Mouse (Mus musculus): ENCODE results near the gene Ak2. TPM values are rescaled to one million over a fixed set of nuclear protein-coding genes. Genes with fewer than 3 reads are reported as not detected.
A peak's percentile ranks its signal among the peaks of the same experiment; 100 is the strongest.

Gene Ak2
- total RNA-seq, 2 experiments from 2014 or later: 26.1 to 28.8 TPM

DNA sequence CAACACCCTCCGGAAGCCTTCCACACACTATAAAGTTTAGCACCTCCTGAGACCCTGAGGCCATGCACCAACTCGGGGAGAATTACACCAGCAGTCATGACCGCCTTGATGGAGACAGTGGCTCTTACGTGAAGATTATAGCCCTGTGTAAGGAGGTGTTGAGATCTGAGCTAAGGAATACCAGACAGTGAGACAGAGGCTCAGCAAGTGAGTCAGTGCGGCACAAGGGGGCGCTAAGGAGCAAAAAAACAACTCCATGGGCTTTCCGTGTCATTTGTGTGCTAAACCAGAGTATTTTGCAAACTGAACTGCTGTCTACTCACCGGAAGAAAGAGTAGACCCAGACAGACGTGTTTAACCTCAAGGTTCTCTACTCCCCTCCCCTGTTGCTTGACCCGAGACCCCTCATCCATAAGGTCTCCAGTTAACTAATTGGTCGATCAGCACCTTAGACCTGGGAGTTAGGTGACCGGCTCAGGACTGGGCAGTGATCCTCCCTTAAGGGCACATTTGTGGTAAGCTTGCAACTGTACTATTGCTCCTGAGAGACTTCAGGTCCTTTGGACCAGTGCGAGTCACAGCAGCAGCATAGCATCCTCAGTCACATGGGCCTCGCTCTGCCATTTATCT lies 20.6 kb upstream of the Ak2 start:
- DNase-seq (ENCODE audit: low spot score in 2 of 2): peak in 1 of 2 experiments; percentile 73

DNA sequence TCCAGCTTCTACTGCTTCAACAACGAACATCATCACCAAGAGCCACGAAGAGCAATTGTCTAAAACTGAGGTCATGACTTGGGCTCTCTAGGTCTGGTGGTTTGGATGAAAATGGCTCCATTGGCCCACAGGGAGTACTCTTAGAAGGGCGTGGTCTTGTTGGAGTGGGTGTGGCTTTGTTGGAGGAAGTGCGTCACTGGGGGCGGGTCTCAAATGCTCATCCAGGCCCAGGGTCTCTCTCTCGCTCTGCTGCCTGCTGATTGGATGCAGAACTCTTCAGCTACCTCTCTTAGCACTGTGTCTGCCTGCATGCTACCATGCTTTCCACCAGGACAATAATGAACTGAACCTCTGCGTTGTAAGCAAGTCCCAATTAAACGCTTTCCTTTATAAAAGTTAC lies 17.1 kb upstream of the Ak2 start:
- no peak for DNase-seq (ENCODE audit: low spot score in 2 of 2)

DNA sequence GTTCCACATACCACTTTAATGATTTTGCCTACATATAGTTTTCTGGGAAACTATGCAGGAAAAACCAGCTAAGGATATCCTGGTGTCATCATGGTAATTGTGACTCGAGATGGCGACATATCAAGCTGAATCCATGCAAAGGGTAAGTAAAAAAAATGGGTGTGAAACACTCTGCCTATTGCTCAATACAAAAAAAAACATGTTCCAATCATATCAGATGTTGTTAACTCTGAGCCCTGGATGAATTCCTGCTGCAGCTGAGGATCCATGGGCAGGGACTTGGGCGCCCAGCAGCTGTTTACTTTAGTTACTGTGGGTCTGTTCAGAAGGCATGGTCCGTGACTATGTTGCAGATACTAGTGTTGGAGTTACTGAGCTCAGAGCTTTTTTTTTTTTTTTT lies 15.2 kb upstream of the Ak2 start:
- no peak for DNase-seq (ENCODE audit: low spot score in 2 of 2)

DNA sequence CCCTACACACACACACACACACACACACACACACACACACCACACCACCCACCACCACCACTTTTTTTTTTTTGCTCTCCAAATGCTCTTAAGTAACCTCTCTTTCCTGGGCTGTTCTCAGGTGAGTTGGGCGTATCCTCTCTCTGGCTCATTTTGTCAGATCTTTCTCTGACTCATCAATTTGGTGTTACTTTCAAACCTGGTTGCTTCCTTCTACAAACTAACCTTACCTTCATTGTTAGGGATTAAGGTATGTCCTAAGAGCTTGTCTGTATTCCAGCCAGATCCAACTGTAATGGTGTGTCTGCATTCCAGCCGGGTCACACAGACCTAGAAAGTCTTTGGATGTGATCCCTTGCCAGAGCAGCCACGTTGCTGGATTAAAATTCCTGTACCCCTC lies 14.5 kb upstream of the Ak2 start:
- DNase-seq (ENCODE audit: low spot score in 2 of 2): no peak

DNA sequence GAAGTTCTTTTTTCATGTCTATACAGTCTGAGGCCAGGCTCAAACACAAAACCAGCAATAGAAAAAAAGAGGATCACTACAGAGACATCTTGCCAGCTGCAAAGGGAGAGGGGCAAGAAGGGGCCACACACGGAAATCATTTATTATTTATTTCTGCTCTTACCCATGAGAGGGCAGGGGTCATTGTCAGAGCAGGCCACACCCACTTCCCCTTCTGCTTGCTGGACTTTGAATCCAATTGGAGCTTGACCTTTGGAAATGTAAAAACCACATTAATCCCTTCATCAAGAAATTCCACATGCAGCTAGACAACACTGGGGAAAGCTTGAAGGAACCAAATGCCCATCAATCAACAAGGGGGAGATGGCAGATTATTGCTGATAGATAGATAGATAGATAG lies 13.1 kb upstream of the Ak2 start:
- no peak for DNase-seq (ENCODE audit: low spot score in 2 of 2)

GRCm38 (mm10) chr4:128980890-128981832 lies 10.6 kb upstream of the Ak2 start:
- no peak for DNase-seq (ENCODE audit: low spot score in 2 of 2)

- no peak for DNase-seq (ENCODE audit: low spot score in 2 of 2)
Measured at GRCm38 (mm10) chr4:128981833-128982180, 10.0 kb upstream of the Ak2 start.

DNA sequence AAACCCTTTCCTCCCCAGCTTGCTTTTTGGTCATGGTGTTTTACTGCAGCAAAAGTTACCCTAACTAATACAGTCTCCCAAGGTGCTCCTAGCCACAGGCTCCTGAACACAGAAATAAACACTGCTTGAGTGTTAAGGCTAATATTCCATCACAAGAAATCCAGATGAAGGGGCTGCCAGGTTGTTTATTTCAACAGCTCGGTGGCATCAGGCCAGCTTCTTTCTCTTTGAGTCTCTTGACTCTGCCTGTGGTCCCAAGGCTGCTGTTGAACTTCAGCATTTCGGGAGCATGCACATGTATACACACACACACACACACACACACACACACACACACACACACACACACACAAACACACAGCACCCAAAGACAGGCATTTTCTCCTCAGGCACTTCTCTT lies 8.6 kb upstream of the Ak2 start:
- no peak for DNase-seq (ENCODE audit: low spot score in 2 of 2)

- no peak for DNase-seq (ENCODE audit: low spot score in 2 of 2)
Measured at GRCm38 (mm10) chr4:128983656-128984055, 8.1 kb upstream of the Ak2 start.

GRCm38 (mm10) chr4:128984600-128984999 lies 7.2 kb upstream of the Ak2 start:
- no peak for DNase-seq (ENCODE audit: low spot score in 2 of 2)

GRCm38 (mm10) chr4:128988911-128989310 lies 2.8 kb upstream of the Ak2 start:
- no peak for DNase-seq (ENCODE audit: low spot score in 2 of 2)

- no peak for DNase-seq (ENCODE audit: low spot score in 2 of 2)
Measured at GRCm38 (mm10) chr4:128989678-128990077, 2.1 kb upstream of the Ak2 start.

GRCm38 (mm10) chr4:128992176-128992575 lies 418 bp downstream of the Ak2 start:
- no peak for DNase-seq (ENCODE audit: low spot score in 2 of 2)

DNA sequence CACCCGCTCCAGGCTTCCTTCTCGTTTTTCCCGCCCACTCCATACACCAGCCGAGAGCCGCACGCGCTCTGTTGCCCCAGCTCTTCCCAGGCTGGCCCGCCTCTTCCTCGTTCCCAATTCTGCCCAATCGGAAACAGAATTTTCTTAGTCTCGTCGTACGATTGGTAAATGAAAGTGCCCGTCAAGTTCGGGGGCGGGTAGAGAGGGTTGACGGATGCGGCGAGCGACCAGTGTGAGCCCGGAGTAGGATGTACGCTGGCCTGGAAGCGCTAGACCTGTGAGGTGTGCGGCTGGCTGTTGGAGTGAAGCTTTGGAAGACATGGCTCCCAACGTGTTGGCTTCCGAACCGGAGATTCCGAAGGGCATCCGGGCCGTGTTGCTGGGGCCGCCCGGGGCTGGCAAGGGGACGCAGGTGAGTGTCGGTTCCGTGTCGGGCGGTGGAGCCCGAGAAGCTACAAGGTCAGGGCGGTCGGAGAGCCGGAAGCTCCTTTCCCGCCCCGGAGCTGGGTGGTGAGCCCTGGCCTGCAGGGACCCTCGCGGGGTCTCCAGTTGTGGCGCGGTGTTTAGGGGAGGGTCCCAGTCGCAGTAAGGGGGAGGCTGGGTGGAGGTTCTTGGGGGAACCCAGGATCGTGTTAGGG lies 1.4 kb downstream of the Ak2 start:
- DNase-seq (ENCODE audit: low spot score in 2 of 2): peak; percentile 98 to 99

- DNase-seq (ENCODE audit: low spot score in 2 of 2): no peak
Measured at GRCm38 (mm10) chr4:128993675-128994074, 1.9 kb downstream of the Ak2 start.

GRCm38 (mm10) chr4:128995238-128995637 lies 3.5 kb downstream of the Ak2 start:
- DNase-seq (ENCODE audit: low spot score in 2 of 2): no peak

DNA sequence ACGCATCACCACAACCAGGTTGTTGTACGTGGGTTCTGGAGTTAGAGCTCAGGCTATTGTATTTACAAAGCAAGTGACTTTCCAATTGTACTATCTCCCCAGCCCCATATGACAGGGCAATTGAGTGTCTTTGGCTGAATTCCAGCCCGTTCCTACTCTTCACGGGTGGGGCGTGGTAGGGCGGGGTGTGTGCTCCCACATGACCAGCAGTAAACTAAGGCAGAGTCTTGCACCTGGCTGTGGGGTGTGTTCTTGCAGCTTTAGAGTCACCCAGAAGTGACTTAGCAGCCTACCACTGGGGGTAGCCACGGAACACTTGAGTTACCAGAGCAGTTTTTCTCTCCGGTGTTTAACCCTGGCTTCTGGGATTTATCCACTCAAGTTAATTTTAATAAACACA lies 5.5 kb downstream of the Ak2 start:
- no peak for DNase-seq (ENCODE audit: low spot score in 2 of 2)

- no peak for DNase-seq (ENCODE audit: low spot score in 2 of 2)
Measured at GRCm38 (mm10) chr4:128998401-128998800, 6.6 kb downstream of the Ak2 start.

DNA sequence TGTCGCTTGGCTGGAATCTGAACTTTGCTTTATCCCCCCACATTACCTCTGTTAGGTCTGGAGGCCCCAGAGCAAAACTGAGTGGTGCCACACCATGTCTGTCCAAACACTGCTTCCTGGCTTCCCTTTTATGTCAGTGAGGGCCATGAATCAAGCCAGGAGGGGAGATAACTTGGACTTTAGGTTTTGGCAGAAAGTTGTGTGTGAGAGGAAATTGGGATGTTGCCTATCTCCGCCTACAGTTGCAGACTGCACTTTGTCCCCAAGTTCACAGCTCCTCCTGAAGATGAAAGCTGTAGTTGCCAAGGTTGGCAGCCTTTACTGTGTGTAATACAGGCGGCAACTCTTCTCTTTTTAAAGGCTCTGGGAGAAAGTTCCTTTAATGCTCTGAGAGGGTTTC lies 9.0 kb downstream of the Ak2 start:
- no peak for DNase-seq (ENCODE audit: low spot score in 2 of 2)

DNA sequence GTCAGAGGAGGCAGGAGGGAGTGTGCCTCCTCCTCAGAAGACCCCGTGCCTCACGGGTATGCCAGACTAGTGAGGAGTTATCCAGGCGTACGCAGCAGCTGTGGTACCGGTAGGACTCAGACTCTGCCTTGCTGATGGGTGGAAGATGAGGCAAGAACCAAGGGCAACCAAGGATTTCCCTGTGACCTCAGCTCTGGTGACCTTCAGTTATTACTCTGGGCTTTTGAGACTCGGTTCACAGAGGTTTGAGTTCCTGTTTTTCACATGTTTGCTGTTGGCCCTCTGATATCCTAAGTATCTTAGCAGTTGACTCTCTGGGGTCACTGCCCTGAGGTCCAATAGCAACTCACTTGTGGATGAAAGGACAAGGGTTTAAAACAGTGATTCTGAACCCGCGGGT lies 12.0 kb downstream of the Ak2 start:
- no peak for DNase-seq (ENCODE audit: low spot score in 2 of 2)

DNA sequence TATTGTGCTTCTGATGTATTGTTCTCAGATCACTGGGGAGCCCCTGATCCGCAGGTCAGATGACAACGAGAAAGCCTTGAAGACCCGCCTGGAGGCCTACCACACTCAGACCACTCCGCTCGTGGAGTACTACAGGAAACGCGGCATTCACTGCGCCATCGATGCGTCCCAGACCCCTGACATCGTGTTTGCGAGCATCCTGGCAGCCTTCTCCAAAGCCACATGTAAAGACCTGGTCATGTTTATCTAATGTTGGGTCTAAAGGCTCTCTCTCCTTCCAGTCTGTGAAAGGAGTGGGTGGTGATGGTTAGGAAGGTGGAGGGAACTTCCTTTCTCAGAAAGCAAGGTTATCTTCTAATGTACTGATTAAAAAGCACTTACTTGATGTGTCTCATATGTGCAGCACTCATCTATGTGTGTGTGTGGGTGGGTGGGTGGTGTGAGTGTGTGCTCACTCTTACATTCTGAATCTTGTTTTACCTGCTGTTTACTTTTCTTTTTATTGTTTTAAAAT lies 16.3 kb downstream of the Ak2 start:
- no peak for DNase-seq (ENCODE audit: low spot score in 2 of 2)

- no peak for DNase-seq (ENCODE audit: low spot score in 2 of 2)
Measured at GRCm38 (mm10) chr4:129008672-129009071, 16.9 kb downstream of the Ak2 start.

All from layer of hippocampus, postnatal 14 days (tissue).